Comparison of ENCODE assay signal across 16 mouse cellular contexts in the genomic region with DNA sequence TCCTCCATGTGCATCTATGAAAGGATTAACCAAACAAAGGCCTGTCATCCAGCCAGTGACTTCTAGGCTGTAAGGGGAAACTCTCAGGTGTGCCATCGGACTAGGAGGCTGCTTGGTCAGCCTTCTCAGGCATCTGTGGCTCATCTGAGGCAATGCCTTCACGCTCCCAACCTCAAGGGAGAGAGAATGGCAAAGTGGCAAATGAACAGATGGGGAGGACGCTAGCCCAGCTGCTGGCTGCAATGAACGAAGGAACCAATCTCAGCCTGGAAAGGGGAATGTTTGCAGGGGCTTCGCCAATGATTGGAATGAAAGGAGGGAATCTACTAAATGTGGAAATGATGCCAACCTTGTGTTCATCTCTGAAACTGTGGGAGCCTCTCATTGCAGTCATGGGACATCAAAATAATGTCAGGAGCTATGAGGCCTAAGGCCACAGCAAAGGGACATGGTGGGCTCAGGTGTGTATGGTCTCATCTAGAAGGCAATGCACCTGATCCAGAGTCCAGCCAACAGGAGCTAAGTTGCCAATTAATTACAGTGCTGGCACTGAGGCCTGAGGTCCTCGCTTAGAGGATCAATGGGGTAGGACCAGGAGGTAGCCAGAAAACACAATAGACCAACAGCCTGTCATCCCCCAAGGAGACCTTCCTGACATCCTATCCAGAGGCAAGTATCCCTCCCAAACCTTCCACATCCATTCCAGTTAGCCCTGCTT.
"Had no signal": no experiment of that assay in that cellular context is flagged by ENCODE, and none has a peak within 500 bp of the region (broad histone marks: within the 10 kb centered on the region; RNA-seq: fewer than 3 reads in every experiment).

No protein-coding gene starts in this region.

- ATAC-seq: lung, postnatal 0 days; midbrain, embryonic 16.5 days had no signal

- H3K9ac ChIP-seq: liver, embryonic 13.5 days; lung, embryonic 14.5 days; midbrain, embryonic 12.5 days had no signal

- H3K4me2 ChIP-seq: liver, embryonic 13.5 days; lung, embryonic 14.5 days; midbrain, embryonic 12.5 days had no signal

- H3K27me3 ChIP-seq: liver, embryonic 13.5 days; midbrain, embryonic 12.5 days had no signal

- DNase-seq: kidney, adult 9 months; kidney, postnatal 14 days; kidney, postnatal 4 days; liver, embryonic 13.5 days; lung, embryonic 14.5 days; right cerebral cortex, adult 18-20 months; right cerebral cortex, postnatal 14 days; right cerebral cortex, postnatal 4 days; thymus, adult 2 months; thymus, postnatal 14 days; thymus, postnatal 4 days had no signal

- H3K27ac ChIP-seq: liver, embryonic 13.5 days; macrophage; midbrain, embryonic 12.5 days; stomach, postnatal 0 days had no signal

- H3K9me3 ChIP-seq: liver, embryonic 13.5 days; midbrain, embryonic 12.5 days had no signal

- H3K4me1 ChIP-seq: liver, embryonic 13.5 days; midbrain, embryonic 12.5 days had no signal

- H3K36me3 ChIP-seq: liver, embryonic 13.5 days; midbrain, embryonic 12.5 days had no signal

- H3K4me3 ChIP-seq: liver, embryonic 13.5 days; midbrain, embryonic 12.5 days had no signal
